Mouse (Mus musculus) gonadal fat pad, adult 2 months (tissue): ENCODE results near the gene Zfc3h1. TPM values are rescaled to one million over a fixed set of nuclear protein-coding genes. Genes with fewer than 3 reads are reported as not detected.

Source experiments
- DNase-seq: peaks from one replicate; pipeline ENCODE4 v3.0.0-alpha.2; 2012; ENCODE audit warnings: low read depth
- polyA plus RNA-seq: library from polyadenylated mRNA; depleted of rRNA; stranded (reverse); fragments of >200 nt; gene quantifications from 2 replicates; pipeline ENCODE4 v1.2.3, GENCODE M21; 2012; rRNA removed

The Zfc3h1 gene
- polyA plus RNA-seq, 1 experiment, result 30.7 TPM

- DNase-seq, result no peak
These were observed 91.7 kb downstream of the Zfc3h1 start for GRCm38 (mm10) chr10:115476506-115476905.

- no peak for DNase-seq
These were observed 93.8 kb downstream of the Zfc3h1 start for GRCm38 (mm10) chr10:115478441-115479141.

Other genes with a start within 250 kb of the Zfc3h1 start
- gene Tph2, start 199.9 kb upstream of the Zfc3h1 start, polyA plus RNA-seq, result 0.04 and 0.43 TPM in 2 replicates
- 14.2 and 15.3 TPM in 2 replicates for gene Tbc1d15, start 133.5 kb upstream of the Zfc3h1 start, polyA plus RNA-seq
- gene Rab21, start 69.4 kb upstream of the Zfc3h1 start, polyA plus RNA-seq, result 15.3 and 17.8 TPM in 2 replicates
- 16.6 and 21.0 TPM in 2 replicates for gene Tmem19, start 22.5 kb upstream of the Zfc3h1 start, polyA plus RNA-seq
- gene Thap2, start 516 bp upstream of the Zfc3h1 start, polyA plus RNA-seq, result 4.3 and 5.6 TPM in 2 replicates
- not detected in 2 replicates for gene A930009A15Rik, start 185.0 kb downstream of the Zfc3h1 start, polyA plus RNA-seq
- gene Lgr5, start 202.8 kb downstream of the Zfc3h1 start, polyA plus RNA-seq, result 0.95 and 4.5 TPM in 2 replicates